Mouse (Mus musculus) kidney, adult 2 months (tissue): ENCODE measurements around the gene Atp6ap1.

Experiments
- CTCF ChIP-seq: fragments of 200-500 bp; conservative IDR thresholded peaks from 2 replicates; pipeline ENCODE4 v1.5.1; 2011; ENCODE audit warnings: low read depth, mild to moderate bottlenecking, control low read depth, low read length, moderate library complexity, mixed read lengths; ENCODE audit not compliant: insufficient read depth, insufficient read length
- POLR2A ChIP-seq: fragments of 200-500 bp; IDR thresholded peaks from one replicate; pipeline ENCODE4 v1.6.1; 2011; ENCODE audit warnings: low read depth, low read length, control low read depth

- TF ChIP-seq CTCF (no peak), POLR2A (no peak)
Measured at GRCm38 (mm10) chrX:74328725-74329161, 31.8 kb downstream of the Atp6ap1 start, which contains the start of gene Plxna3.
